Mouse (Mus musculus) CD4-positive helper T cell, adult 2 months (primary cell): ENCODE measurements around the gene Magi2.
"Not testable (repeated sequence)": the region's sequence is repeated elsewhere in the genome, so short reads cannot be mapped to it uniquely, and the experiment has no call there.

Source experiments
- DNase-seq: peaks from one replicate; pipeline ENCODE4 v3.0.0-alpha.2; 2012; ENCODE audit warnings: low read depth, missing footprints, low spot score

Magi2 gene

GRCm38 (mm10) chr5:19226866-19227243, at the start of gene Magi2:
TSS of gene Magi2 (plus strand) at chr5:19227036.
- DNase-seq, result no peak

- no peak for DNase-seq
Observed at GRCm38 (mm10) chr5:19178594-19178993, 48.2 kb upstream of the Magi2 start.

- DNase-seq, result no peak
Observed at GRCm38 (mm10) chr5:19186175-19186574, 40.7 kb upstream of the Magi2 start.

DNA sequence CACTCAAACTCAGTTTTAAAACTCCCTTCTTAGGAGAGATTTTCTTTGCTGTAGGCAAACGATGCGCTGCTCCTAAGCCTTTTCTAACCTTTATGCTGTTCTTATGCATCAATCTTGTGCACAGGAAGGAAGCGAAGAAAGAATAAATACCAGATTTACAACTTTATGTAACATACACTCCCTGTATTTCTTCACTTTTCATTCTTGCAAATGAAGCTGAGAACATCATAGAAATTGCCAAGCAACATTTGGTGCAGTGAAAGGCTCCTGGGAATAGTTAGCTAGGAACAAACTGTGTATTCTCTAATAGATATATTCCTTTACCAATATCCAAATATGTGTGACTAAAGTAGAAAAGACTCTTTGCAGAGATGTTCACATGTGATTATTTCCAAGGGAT, 15.2 kb upstream of the Magi2 start:
- no peak for DNase-seq

- DNase-seq, result no peak
Observed at GRCm38 (mm10) chr5:19226144-19226865, 531 bp upstream of the Magi2 start.

- no peak for DNase-seq
Observed at GRCm38 (mm10) chr5:19227281-19227680, 445 bp downstream of the Magi2 start.

- DNase-seq, result no peak
Observed at GRCm38 (mm10) chr5:19227791-19228331, 1.0 kb downstream of the Magi2 start.

- DNase-seq, result no peak
Observed at GRCm38 (mm10) chr5:19241797-19242196, 15.0 kb downstream of the Magi2 start.

GRCm38 (mm10) chr5:19246426-19246825, 19.6 kb downstream of the Magi2 start:
- no peak for DNase-seq

GRCm38 (mm10) chr5:19247266-19247665, 20.4 kb downstream of the Magi2 start:
- DNase-seq, result no peak

DNA sequence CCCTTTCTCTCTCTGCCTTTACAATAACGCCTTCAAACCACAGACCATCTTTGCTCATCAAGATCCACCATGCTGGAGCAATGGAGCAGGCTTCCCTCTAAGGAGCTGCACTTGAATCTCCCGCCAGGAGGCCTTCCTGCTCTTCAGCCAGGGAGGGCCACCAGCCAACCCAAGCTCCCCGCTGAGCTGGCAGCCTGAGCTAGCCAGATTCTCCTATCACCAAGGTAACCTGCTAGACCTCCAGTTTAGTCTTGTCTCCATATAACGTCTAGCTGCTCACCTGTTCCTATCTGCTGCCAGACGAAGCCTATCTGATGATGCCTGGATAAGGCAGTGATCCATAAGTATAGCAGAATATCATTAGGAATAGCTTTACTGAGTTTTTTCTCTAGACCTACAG, 36.0 kb downstream of the Magi2 start:
- DNase-seq, result no peak

- DNase-seq, result no peak
Observed at GRCm38 (mm10) chr5:19264627-19265026, 37.8 kb downstream of the Magi2 start.

DNA sequence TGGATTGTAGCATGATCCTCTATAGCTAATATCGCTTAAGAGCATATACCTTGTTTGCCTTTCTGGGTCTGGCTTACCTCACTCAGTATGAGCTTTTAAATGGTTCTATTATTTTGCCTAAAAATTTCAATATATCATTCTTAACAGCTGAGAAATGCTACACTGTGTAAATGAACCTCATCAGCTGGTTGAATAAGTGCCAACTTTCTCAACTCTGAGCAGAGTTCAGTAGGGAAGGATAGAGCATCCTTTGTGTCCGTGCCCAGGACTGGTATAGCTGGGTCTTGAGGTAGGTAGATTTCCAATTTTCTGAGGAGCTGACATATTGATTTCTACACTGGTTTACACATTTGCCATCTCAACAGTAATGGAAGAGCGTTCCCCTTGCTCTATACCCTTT, 65.7 kb downstream of the Magi2 start:
- no peak for DNase-seq

DNA sequence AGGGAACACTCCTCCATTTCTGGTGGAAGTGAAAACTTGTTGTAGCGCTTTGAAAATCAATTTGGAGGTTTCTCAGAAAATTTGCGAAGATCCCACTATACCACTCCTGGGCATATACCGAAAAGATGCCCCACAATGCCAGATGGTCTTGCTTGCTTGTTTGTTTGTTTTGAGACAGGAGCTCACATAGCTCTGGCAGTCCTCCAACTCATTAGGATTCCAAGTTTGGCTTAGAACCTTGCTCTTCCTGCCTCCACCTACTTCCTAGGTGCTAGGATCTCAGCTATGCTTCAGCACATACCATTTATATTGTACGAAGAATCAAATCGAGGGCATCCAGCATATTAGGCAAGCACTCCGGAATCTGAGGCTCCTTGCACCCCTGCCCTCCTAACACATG, 79.8 kb downstream of the Magi2 start:
- no peak for DNase-seq

GRCm38 (mm10) chr5:19309870-19310269, 83.0 kb downstream of the Magi2 start:
- no peak for DNase-seq

GRCm38 (mm10) chr5:19322532-19322931, 95.7 kb downstream of the Magi2 start:
- no peak for DNase-seq

- DNase-seq, result no peak
Observed at GRCm38 (mm10) chr5:19337561-19337960, 110.7 kb downstream of the Magi2 start.

- no peak for DNase-seq
Observed at GRCm38 (mm10) chr5:19368175-19368574, 141.3 kb downstream of the Magi2 start.

- DNase-seq, result no peak
Observed at GRCm38 (mm10) chr5:19395876-19396275, 169.0 kb downstream of the Magi2 start.

DNA sequence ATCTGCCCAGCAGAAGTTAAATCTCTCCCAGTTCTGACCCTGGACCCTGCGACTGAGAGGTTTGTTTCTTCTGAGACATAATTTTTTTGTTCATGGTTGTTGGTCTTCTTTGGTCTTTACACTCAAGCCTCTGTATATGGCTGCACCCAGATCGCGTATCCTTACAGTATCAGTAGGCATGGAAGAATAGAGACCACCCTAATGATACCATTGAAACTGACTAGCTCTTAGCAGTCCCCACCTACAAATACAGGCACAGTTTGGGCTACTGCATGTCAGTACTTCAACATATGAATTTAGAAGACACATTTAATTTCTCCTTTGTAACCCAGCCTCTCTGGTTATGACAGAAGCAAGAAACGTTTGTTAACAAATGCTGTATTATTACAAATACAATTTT, 173.5 kb downstream of the Magi2 start:
- no peak for DNase-seq

DNA sequence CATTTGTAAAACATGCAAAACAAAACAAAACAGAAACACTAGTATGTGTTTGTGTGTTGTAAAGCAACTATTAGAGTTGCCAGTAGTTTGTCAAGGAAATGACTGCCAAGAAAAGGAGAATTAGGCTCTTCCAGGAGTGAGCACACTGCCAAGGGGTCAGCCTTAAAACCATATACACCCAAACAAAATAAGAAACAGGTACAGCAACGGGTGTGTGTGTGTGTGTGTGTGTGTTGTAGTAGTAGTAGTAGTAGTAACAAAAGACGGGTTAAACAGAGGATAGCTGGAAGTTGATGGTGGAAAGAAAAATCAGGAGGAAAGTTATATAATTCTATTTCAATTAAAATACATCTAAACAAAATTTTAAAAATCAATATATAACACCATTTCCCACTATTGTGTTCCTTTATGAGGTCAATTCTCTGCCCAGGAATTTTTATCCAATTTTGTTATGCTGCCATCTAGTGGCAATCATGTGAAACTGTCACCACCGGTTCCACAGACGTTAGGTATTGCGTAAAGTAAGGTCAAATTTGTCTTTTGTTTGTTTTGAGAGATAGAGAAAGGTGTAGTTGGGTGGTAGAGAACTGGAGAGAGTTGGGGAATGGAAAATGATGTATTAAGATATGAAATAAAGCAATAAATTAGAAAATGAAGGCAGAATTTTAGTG, 174.0 kb downstream of the Magi2 start:
- no peak for DNase-seq

DNA sequence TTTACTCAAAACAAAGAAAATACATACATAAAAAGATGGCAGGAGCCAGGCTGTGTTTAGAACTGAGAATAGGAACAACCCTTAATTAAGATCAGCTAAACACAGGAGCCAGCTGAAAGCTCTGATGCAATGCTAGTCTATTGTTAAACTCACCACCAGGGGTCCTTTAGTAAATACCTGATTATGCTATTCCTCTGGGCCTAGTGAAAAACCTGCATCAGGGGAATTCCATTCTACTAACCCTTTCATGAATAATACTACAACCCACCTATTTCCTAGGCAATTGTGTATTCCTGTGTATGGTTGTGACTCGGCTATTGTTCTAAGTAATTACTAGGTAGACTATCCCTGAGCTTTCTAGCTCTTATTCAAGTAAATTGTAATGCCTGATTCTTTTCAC, 177.4 kb downstream of the Magi2 start:
- DNase-seq, result not testable (repeated sequence)

GRCm38 (mm10) chr5:19414556-19414955, 187.7 kb downstream of the Magi2 start:
- DNase-seq, result no peak
